Mouse (Mus musculus) midbrain, embryonic 15.5 days (tissue): Measurements from ENCODE around the gene Nisch. TPM values are rescaled to one million over a fixed set of nuclear protein-coding genes. Genes with fewer than 3 reads are reported as not detected.

Source experiments
- ATAC-seq: fragments of 200-750 bp; cut with Nextera tagmentation; replicated peaks from 2 replicates; pipeline ENCODE4 v1.8.0; 2017; ENCODE audit warnings: moderate TSS enrichment
- H3K27ac ChIP-seq: fragments of 300-500 bp; sonication (generic); 2 replicates; pipeline ENCODE4 v1.5.1; 2015; ENCODE audit warnings: mild to moderate bottlenecking, inconsistent platforms
- H3K27me3 ChIP-seq: fragments of 300-500 bp; sonication (generic); replicated peaks from 2 replicates; pipeline ENCODE4 v1.6.1; 2015; ENCODE audit warnings: inconsistent platforms
- H3K36me3 ChIP-seq: fragments of 300-500 bp; sonication (generic); replicated peaks from 2 replicates; pipeline ENCODE4 v1.6.1; 2015; ENCODE audit warnings: inconsistent platforms
- H3K4me1 ChIP-seq: fragments of 300-500 bp; sonication (generic); 2 replicates; pipeline ENCODE4 v1.6.1; 2015; ENCODE audit warnings: inconsistent platforms
- H3K4me2 ChIP-seq: fragments of 300-500 bp; sonication (generic); 2 replicates; pipeline ENCODE4 v1.6.1; 2015; ENCODE audit warnings: inconsistent platforms, mild to moderate bottlenecking, moderate library complexity
- H3K4me3 ChIP-seq: fragments of 300-500 bp; sonication (generic); 2 replicates; pipeline ENCODE4 v1.5.1; 2015; ENCODE audit warnings: mild to moderate bottlenecking, inconsistent platforms
- H3K9ac ChIP-seq: fragments of 300-500 bp; sonication (generic); 2 replicates; pipeline ENCODE4 v1.6.1; 2015; ENCODE audit warnings: mild to moderate bottlenecking, inconsistent platforms
- H3K9me3 ChIP-seq: fragments of 300-500 bp; sonication (generic); 2 replicates; pipeline ENCODE4 v1.6.1; 2016; ENCODE audit warnings: inconsistent platforms
- WGBS: fragments of 180-500 bp; shearing (Covaris S2); methylation state at CpG from one replicate; pipeline ENCODE4 v1.1.7; 2015; ENCODE audit warnings: mixed read lengths; 5-methylcytosine and 5-hydroxymethylcytosine counted together
- polyA plus RNA-seq: library from polyadenylated mRNA; unstranded; fragments of >200 nt; fragmentation: Nextera tagmentation; extraction: Ambion mirVana; gene quantifications from 2 replicates; pipeline ENCODE4 v1.2.1, GENCODE M21; 2015

Nisch gene
- polyA plus RNA-seq, 1 experiment from 2014 or later: 420 TPM

DNA sequence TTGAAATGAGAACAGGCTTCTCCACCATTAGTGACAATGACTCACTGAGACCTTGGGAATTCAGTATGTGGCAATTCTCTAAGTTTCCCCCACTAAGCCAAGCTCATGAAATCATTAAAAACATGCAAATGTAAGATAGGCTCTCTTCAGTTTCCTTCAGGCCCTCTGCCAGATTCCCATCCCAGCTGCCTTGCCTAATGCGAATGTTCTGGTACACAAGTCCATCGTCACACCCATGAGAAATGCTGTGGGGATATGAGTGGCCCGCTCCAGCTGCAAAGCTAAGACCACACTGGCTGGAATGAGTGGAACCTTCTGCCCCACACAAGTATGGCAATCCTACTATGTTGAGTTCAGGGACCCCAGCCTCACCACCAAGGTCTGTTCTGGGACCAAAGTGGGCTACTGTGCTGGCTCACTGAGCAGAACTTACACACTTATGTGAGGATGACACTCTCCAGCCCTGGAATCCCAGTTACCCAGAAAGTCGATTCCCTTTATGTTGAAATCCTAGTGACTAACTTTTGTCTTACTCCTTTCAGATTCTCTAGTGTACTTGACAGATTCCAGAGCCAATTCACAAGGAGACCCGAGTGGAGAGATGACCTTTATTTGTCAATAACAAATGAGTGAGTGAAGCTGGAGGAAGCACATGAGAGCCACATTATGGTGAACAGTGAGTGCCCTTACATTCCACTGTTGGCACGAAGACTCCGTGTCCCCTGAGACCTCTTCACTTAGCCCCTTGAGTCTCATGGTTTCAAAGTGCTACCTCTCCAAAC is 20.5 kb upstream of the Nisch start:
- Histone ChIP-seq H3K36me3 (no peaks in the 10 kb centered on the region), H3K9me3 (no peaks in the 10 kb centered on the region), H3K27ac (no peak overlapping the region), H3K4me2 (no peak overlapping the region), H3K27me3 (no peaks in the 10 kb centered on the region), H3K9ac (no peak overlapping the region), H3K4me3 (no peak overlapping the region), H3K4me1 (no peaks in the 10 kb centered on the region)
- WGBS: 88% methylated on average over 7 of the region's 7 CpGs
- no peak for ATAC-seq

GRCm38 (mm10) chr14:31233996-31234591 is 17.3 kb upstream of the Nisch start:
- Histone ChIP-seq H3K9me3 (no peaks in the 10 kb centered on the region), H3K27me3 (no peaks in the 10 kb centered on the region), H3K4me1 (no peaks in the 10 kb centered on the region), H3K27ac (no peak overlapping the region), H3K4me3 (no peak overlapping the region), H3K4me2 (peak overlapping the region; percentile 8; the same call in 1 of the 2 replicates), H3K9ac (no peak overlapping the region), H3K36me3 (no peaks in the 10 kb centered on the region)
- peak; percentile 50; the same call in 1 of the 2 replicates for ATAC-seq
- WGBS: 19% methylated on average over 11 of the region's 11 CpGs

DNA sequence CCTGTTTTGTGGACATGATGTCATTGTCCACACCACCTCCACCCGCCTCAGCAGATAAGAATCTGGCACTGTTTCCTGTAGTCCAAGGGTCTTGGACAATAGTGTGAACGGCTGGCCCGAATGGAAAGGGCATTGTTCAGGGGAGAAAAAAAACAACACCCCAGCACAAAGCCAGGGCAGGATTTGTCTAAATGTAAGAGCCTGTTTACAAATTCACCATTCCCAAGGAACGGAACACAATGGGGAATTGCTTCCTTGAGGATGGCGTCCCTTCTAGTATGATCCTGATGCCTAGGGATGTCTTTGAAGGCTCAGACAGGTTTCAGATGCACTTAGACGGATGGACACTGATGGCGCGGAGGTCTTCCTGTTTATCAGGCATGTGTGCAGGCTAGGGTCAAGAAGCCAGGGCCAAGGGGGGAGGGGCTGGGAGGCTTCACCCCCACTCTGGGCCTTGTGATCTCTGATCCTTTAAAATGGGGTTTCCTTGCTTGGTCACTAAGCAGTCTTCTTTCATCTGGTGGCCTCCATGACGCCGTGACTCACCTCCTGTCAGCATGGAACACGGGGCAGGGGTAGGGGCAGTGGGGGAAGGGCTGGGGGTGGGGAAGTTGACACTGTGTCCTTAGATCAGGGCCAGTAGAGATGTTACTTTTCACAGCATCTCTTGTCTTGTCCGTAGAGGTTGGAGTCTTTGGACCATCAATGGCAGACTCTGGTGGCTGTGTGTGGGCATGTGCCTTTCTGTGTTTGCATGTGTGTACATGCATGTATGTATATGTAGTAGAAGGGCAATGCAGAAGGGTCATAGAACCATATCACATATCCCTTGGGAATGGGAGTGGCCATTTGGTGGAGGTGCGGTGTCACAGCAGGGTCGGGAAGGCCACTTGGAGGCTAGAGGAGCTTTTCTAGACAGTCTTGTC is 16.6 kb upstream of the Nisch start:
- Histone ChIP-seq H3K4me1 (no peaks in the 10 kb centered on the region), H3K36me3 (no peaks in the 10 kb centered on the region), H3K27me3 (no peaks in the 10 kb centered on the region), H3K4me3 (no peak overlapping the region), H3K4me2 (no peak overlapping the region), H3K9me3 (no peaks in the 10 kb centered on the region), H3K9ac (no peak overlapping the region), H3K27ac (no peak overlapping the region)
- 0 out of 2 replicates have a peak, but pooled peaks have one; percentile 33 for ATAC-seq
- WGBS: 89% methylated on average over 14 of the region's 14 CpGs

DNA sequence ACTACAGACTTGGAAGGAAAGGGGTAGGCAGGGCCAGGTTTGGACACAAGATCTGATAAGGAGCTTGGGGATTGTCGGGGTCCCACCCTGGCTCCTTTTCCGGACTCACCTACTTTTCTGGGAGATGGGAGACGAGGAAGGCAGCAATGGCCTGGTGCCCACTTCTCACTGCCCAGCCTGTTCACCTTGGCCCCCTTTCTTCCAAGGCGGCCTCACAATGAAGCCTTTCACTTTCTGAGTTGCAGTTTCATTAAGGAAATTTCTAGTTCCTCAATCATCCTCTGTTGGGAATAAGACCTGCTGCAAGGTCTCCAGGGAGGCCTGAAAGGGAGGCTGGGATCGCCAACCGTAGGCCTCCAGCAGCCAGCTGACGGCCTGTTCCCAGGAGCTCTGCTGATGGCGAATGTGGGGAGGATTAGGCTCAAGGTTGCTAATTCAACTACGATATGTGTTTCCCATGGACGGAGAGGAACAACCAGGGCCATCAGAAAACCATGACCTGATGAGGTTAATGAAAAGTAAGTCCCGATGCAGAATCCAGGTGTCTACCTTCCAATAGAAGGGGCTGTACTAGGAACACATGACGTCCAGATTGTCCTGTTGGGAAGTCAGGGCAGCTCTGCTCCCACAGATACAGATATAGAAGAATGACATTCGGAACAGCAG is 15.8 kb upstream of the Nisch start:
- no peak overlapping the region for H3K27ac ChIP-seq
- H3K4me1 ChIP-seq: no peaks in the 10 kb centered on the region
- no peak overlapping the region for H3K4me2 ChIP-seq
- H3K4me3 ChIP-seq: no peak overlapping the region
- H3K9me3 ChIP-seq: no peaks in the 10 kb centered on the region
- H3K9ac ChIP-seq: no peak overlapping the region
- no peak for ATAC-seq
- no peaks in the 10 kb centered on the region for H3K27me3 ChIP-seq
- H3K36me3 ChIP-seq: no peaks in the 10 kb centered on the region
- WGBS: 79% methylated on average over 13 of the region's 13 CpGs

- Histone ChIP-seq H3K9ac (no peak overlapping the region), H3K36me3 (no peaks in the 10 kb centered on the region), H3K9me3 (no peaks in the 10 kb centered on the region), H3K4me1 (0 out of 2 replicates have a peak, but pooled peaks cover 3% of the 10 kb centered on the region), H3K4me3 (no peak overlapping the region), H3K4me2 (no peak overlapping the region), H3K27me3 (no peaks in the 10 kb centered on the region), H3K27ac (no peak overlapping the region)
- WGBS: 75% methylated on average over 8 of the region's 8 CpGs
- no peak for ATAC-seq
Observed at GRCm38 (mm10) chr14:31230442-31230841, 13.7 kb upstream of the Nisch start.

DNA sequence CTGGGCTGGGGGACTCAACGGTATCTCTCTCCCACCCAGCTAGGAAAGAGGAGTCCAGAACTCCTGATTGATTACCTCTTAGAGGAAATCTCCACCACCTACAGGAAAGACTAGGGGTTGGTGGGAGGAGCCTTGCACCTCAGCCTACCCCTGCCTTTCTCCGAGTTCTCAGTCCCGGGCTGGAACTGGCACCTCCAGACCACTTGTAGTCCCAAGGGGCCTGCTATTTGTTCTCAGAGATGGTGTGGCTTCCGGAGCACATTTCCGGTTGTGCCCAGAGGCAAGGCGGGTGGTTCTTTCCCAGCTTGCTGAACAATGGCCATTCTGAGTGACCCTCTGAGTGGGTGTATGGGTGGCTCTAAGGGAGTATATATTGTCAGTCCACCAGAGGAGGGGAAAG is 11.5 kb upstream of the Nisch start:
- Histone ChIP-seq H3K27me3 (no peaks in the 10 kb centered on the region), H3K9ac (no peak overlapping the region), H3K4me1 (0 out of 2 replicates have a peak, but pooled peaks cover 3% of the 10 kb centered on the region), H3K4me2 (no peak overlapping the region), H3K27ac (no peak overlapping the region), H3K36me3 (no peaks in the 10 kb centered on the region), H3K9me3 (no peaks in the 10 kb centered on the region), H3K4me3 (no peak overlapping the region)
- no peak for ATAC-seq
- 71% methylated on average over 6 of the region's 6 CpGs for WGBS

GRCm38 (mm10) chr14:31226978-31227377 is 10.2 kb upstream of the Nisch start:
- ATAC-seq: no peak; the same call in 1 of the 2 replicates
- 0 out of 2 replicates have a peak, but pooled peaks cover 3% of the 10 kb centered on the region for H3K4me1 ChIP-seq
- H3K4me2 ChIP-seq: no peak overlapping the region
- no peaks in the 10 kb centered on the region for H3K27me3 ChIP-seq
- WGBS: 65% methylated on average over 4 of the region's 4 CpGs
- no peak overlapping the region for H3K27ac ChIP-seq
- H3K9ac ChIP-seq: no peak overlapping the region
- no peaks in the 10 kb centered on the region for H3K9me3 ChIP-seq
- no peak overlapping the region for H3K4me3 ChIP-seq
- H3K36me3 ChIP-seq: no peaks in the 10 kb centered on the region

GRCm38 (mm10) chr14:31217666-31218065 is 920 bp upstream of the Nisch start, which contains the start of gene Sema3g:
Sema3g (plus strand) TSS chr14:31217860.
- peak; percentile 51 for ATAC-seq
- no peak within 1 kb of the TSS for H3K4me3 ChIP-seq
- H3K9me3 ChIP-seq: no peaks in the 10 kb centered on the region
- peak within 1 kb of the TSS; percentile 22; the same call in 1 of the 2 replicates for H3K4me2 ChIP-seq
- no peak within 1 kb of the TSS for H3K9ac ChIP-seq
- H3K27ac ChIP-seq: no peak within 1 kb of the TSS
- H3K36me3 ChIP-seq: no peaks in the 10 kb centered on the region
- 12% methylated on average over 11 of the region's 11 CpGs for WGBS
- H3K4me1 ChIP-seq: peaks cover 10% of the 10 kb centered on the region
- H3K27me3 ChIP-seq: no peaks in the 10 kb centered on the region

DNA sequence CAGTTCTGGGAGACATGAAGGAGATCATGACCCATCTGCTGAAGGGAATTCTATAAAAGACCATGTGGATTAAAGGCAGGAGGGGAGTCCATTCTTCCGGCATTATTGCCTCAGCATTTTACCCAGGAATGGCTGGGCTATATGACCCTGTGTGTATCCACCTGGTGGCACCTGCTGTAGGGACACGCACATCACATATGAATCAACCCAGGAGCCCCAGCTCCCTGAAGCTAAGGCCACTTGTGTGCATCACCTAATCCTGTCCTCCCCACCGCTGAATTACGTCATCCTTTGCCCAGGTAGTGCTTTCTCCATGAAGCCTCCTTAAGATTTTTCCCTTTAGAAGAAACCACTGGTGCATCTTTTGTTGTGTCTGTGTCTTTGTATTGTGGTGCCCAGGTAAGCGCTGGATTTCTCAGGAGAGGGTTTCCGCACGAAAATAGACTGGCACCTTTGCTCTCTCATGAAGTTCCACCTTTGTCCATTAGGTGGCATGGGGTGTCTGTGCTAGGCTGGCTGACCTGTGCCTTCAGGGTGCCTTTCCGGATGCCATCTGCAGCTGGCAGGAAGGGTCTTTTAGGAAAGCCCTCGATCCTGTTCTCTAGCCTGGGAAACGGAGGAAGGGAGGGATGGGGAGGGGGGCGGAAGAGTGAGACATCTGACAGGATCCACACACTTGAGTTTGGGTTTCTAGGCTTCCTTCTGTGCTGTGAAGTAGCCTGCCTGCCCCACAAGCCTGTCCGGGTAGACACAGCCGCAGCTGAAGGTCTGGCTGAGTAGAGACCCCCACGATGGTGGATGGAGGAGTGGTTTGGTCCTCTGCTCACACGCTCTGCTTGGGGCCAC is 1.4 kb downstream of the Nisch start:
- ATAC-seq: peak; percentile 69
- H3K4me2 ChIP-seq: peak overlapping the region; percentile 15; the same call in 1 of the 2 replicates
- H3K9ac ChIP-seq: no peak overlapping the region; the same call in 1 of the 2 replicates

GRCm38 (mm10) chr14:31214684-31215083 is 2.1 kb downstream of the Nisch start:
- no peak for ATAC-seq

More for the DNA sequence above, 1.4 kb downstream of the Nisch start:
- H3K4me3 ChIP-seq: no peak overlapping the region
- no peaks in the 10 kb centered on the region for H3K9me3 ChIP-seq
- H3K4me1 ChIP-seq: peaks cover 10% of the 10 kb centered on the region
- no peaks in the 10 kb centered on the region for H3K36me3 ChIP-seq
- 0 out of 2 replicates have a peak overlapping the region, but pooled peaks have one; percentile 26 for H3K27ac ChIP-seq
- 34% methylated on average over 15 of the region's 15 CpGs for WGBS
- no peaks in the 10 kb centered on the region for H3K27me3 ChIP-seq

DNA sequence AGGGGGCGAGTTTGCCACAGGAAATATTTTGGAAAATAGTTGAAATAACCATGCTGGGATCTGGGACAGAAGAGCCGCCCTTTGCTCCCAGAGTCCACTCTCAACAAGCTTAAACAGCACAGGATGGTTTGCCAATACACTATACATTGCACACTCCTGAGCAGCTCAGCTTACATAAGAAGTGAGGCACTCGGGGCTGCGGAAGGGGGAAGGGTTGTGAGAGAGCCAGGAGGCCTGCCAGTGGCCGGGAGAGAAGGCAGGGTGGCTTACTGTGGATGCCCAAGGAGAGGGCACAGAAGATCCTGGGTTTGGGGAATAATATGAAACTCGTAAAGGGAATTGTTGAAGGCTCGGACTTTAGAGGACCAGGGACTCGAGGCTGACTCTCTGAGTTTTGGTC is 2.9 kb downstream of the Nisch start:
- 68% methylated on average over 8 of the region's 8 CpGs for WGBS

More at GRCm38 (mm10) chr14:31214684-31215083, 2.1 kb downstream of the Nisch start:
- H3K4me3 ChIP-seq: no peak overlapping the region
- no peaks in the 10 kb centered on the region for H3K27me3 ChIP-seq
- no peak overlapping the region for H3K9ac ChIP-seq
- WGBS: 89% methylated on average over 3 of the region's 3 CpGs
- H3K36me3 ChIP-seq: no peaks in the 10 kb centered on the region
- H3K9me3 ChIP-seq: no peaks in the 10 kb centered on the region
- peaks cover 10% of the 10 kb centered on the region for H3K4me1 ChIP-seq
- H3K4me2 ChIP-seq: no peak overlapping the region
- H3K27ac ChIP-seq: no peak overlapping the region

More for the DNA sequence above, 2.9 kb downstream of the Nisch start:
- Histone ChIP-seq H3K27me3 (no peaks in the 10 kb centered on the region), H3K4me2 (no peak overlapping the region), H3K9me3 (no peaks in the 10 kb centered on the region), H3K4me1 (peaks cover 10% of the 10 kb centered on the region), H3K4me3 (no peak overlapping the region), H3K36me3 (no peaks in the 10 kb centered on the region), H3K27ac (no peak overlapping the region), H3K9ac (no peak overlapping the region)
- no peak for ATAC-seq
